Mouse (Mus musculus): ENCODE results near the gene Akirin2.

- TF ChIP-seq CTCF (IDR thresholded peaks at IDR 0.05), result no peak
- no peak for TF ChIP-seq EP300 (IDR thresholded peaks at IDR 0.05)
Measured at GRCm38 (mm10) chr4:34555604-34556003, 4.9 kb downstream of the Akirin2 start.
